ENCODE assay signal across 13 mouse cellular contexts in genomic region chr11:97631500-97631899, GRCm38 (mm10). TPM values are rescaled to one million over a fixed set of nuclear protein-coding genes. Genes with fewer than 3 reads are reported as not detected.
A peak's percentile ranks its signal among the peaks of the same experiment; 100 is the strongest.
DNase-seq lines count a peak whose midpoint lies in the region; TF ChIP-seq lines count a peak whose summit lies in the region.
"Had no signal": no experiment of that assay in that cellular context is flagged by ENCODE, and none has a peak within 500 bp of the region (broad histone marks: within the 10 kb centered on the region; RNA-seq: fewer than 3 reads in every experiment).

No protein-coding gene starts in this region.

- peak overlapping the region; percentile 80 for H3K27ac ChIP-seq in cortical plate, adult 2 months (ENCODE audit: insufficient read depth, low read length)
- H3K27ac ChIP-seq: embryonic facial prominence, embryonic 13.5 days; gastrocnemius, adult 2 months; hindbrain, embryonic 13.5 days; limb, embryonic 15.5 days; liver, embryonic 13.5 days had no signal

- intact Hi-C loops in left cerebral cortex, postnatal 36 days (cut with DNase I) = loop anchor here (5.0 kb wide), 1 partner anchor 61 kb away; no protein-coding TSS in a partner anchor

- TF ChIP-seq POLR2A in cortical plate, adult 2 months (IDR thresholded peaks at IDR 0.05; ENCODE audit: extremely low read depth, insufficient read depth, low read length) = no peak

- H3K36me3 ChIP-seq in E14TG2a.4 (ENCODE audit: insufficient read depth, low read length) = peaks cover 12% of the 10 kb centered on the region
- H3K36me3 ChIP-seq: embryonic facial prominence, embryonic 13.5 days; hindbrain, embryonic 13.5 days; limb, embryonic 15.5 days; liver, embryonic 13.5 days had no signal

- H3K4me3 ChIP-seq in E14TG2a.4 (replicated peaks; ENCODE audit: low read length) = peak overlapping the region; percentile 93
- no peak overlapping the region for H3K4me3 ChIP-seq in cortical plate, adult 2 months (ENCODE audit: insufficient read depth, low read length)
- H3K4me3 ChIP-seq: embryonic facial prominence, embryonic 13.5 days; gastrocnemius, adult 2 months; hindbrain, embryonic 13.5 days; limb, embryonic 15.5 days; liver, embryonic 13.5 days had no signal

- no peaks in the 10 kb centered on the region for H3K9me3 ChIP-seq in E14TG2a.4 (ENCODE audit: low read length)
- H3K9me3 ChIP-seq: embryonic facial prominence, embryonic 13.5 days; hindbrain, embryonic 13.5 days; limb, embryonic 15.5 days; liver, embryonic 13.5 days had no signal

- no peak for TF ChIP-seq CTCF in E14TG2a.4 (conservative IDR thresholded peaks at IDR 0.05; ENCODE audit: low read length)
- TF ChIP-seq CTCF in cortical plate, adult 2 months (IDR thresholded peaks at IDR 0.05; ENCODE audit: extremely low read depth, insufficient read depth, low read length) = no peak

- peaks cover 69% of the 10 kb centered on the region for H3K4me1 ChIP-seq in E14TG2a.4 (replicated peaks; ENCODE audit: low read depth, low read length)
- H3K4me1 ChIP-seq in cortical plate, adult 2 months (ENCODE audit: control insufficient read depth, insufficient read depth, low read length) = peaks cover 3% of the 10 kb centered on the region; the same call in 1 of the 2 replicates

- peak; percentile 56 to 66 for DNase-seq in frontal cortex, postnatal 36 days (ENCODE audit: low spot score in 2 of 2)
- DNase-seq in frontal cortex, postnatal 25 days (ENCODE audit: low spot score in 2 of 2) = no peak
- peak; percentile 46 to 55 for DNase-seq in left cerebral cortex, postnatal 36 days (ENCODE audit: low spot score in 2 of 2)
- DNase-seq in left cerebral cortex, adult 11 months (ENCODE audit: low spot score) = no peak
- DNase-seq in cerebellum, postnatal 4 days (ENCODE audit: low spot score in 2 of 2) = no peak
- DNase-seq in retina, embryonic 14.5 days (ENCODE audit: low spot score) = no peak

- no peaks in the 10 kb centered on the region for H3K27me3 ChIP-seq in E14TG2a.4 (ENCODE audit: insufficient read depth, low read length)

RNA-seq across cellular contexts. Expression of gene Epop, which starts 2.0 kb away (rescaled TPM):
- 100 to 1,000 TPM in 1 of 2 experiments, 10 to 100 TPM in 1; 90.9 to 102 TPM for total RNA-seq in left cerebral cortex, postnatal 36 days (2021)
- polyA plus RNA-seq in cortical plate, adult 2 months (2012; rRNA removed) = 89.5 and 95.2 TPM in 2 replicates

RNA-seq across cellular contexts. Expression of gene Mllt6, which starts 31.7 kb away (rescaled TPM):
- 100 to 1,000 TPM; 129 to 134 TPM for total RNA-seq in left cerebral cortex, postnatal 36 days (2021)
- polyA plus RNA-seq in cortical plate, adult 2 months (2012; rRNA removed) = 78.5 and 83.4 TPM in 2 replicates

RNA-seq across cellular contexts. Expression of gene Cisd3, which starts 54.1 kb away (rescaled TPM):
- total RNA-seq in left cerebral cortex, postnatal 36 days (2021) = 10 to 100 TPM; 56.0 to 59.3 TPM
- polyA plus RNA-seq in cortical plate, adult 2 months (2012; rRNA removed) = 59.9 and 65.5 TPM in 2 replicates

RNA-seq across cellular contexts. Expression of gene Srcin1, which starts 55.5 kb away (rescaled TPM):
- total RNA-seq in left cerebral cortex, postnatal 36 days (2021) = 100 to 1,000 TPM; 326 to 349 TPM
- polyA plus RNA-seq in cortical plate, adult 2 months (2012; rRNA removed) = 141 and 146 TPM in 2 replicates
- polyA plus RNA-seq: liver, embryonic 13.5 days had no signal

Comparison
In these comparisons a context has a peak if more than half of its experiments do, and no peak if none do; other contexts are left out.
1. DNase-seq: peak in frontal cortex, postnatal 36 days (2 of 2) and left cerebral cortex, postnatal 36 days (2 of 2); none in frontal cortex, postnatal 25 days (0 of 2), left cerebral cortex, adult 11 months (single experiment), cerebellum, postnatal 4 days (0 of 2) and retina, embryonic 14.5 days (single experiment).